In genomic region chr19:52069919-52070528, GRCm38 (mm10) we compare ENCODE assay signal across 13 mouse cellular contexts.
"Had no signal": no experiment of that assay in that cellular context is flagged by ENCODE, and none has a peak within 500 bp of the region (broad histone marks: within the 10 kb centered on the region; RNA-seq: fewer than 3 reads in every experiment).

No protein-coding gene starts in this region.

- H3K36me3 ChIP-seq: liver, embryonic 13.5 days; lung, embryonic 15.5 days; neural tube, embryonic 12.5 days had no signal

- ATAC-seq: liver, postnatal 0 days had no signal

- H3K9me3 ChIP-seq: liver, embryonic 13.5 days; lung, embryonic 15.5 days; neural tube, embryonic 12.5 days had no signal

- H3K4me3 ChIP-seq: left cerebral cortex, adult 2 months; liver, embryonic 13.5 days; lung, embryonic 15.5 days; megakaryocyte, embryonic 14.5 days; neural tube, embryonic 12.5 days had no signal

- H3K27ac ChIP-seq: left cerebral cortex, adult 2 months; liver, embryonic 13.5 days; lung, embryonic 15.5 days; macrophage; neural tube, embryonic 12.5 days had no signal

- H3K4me1 ChIP-seq: liver, embryonic 13.5 days; lung, embryonic 15.5 days; megakaryocyte, embryonic 14.5 days; neural tube, embryonic 12.5 days had no signal

- DNase-seq: kidney, adult 8-10 months; kidney, postnatal 25 days; liver; liver, embryonic 13.5 days; liver, postnatal 0 days; lung, postnatal 14 days; thymus, adult 18-20 months; thymus, postnatal 25 days had no signal

- H3K4me2 ChIP-seq: liver, embryonic 13.5 days; lung, embryonic 15.5 days; neural tube, embryonic 12.5 days had no signal

- H3K27me3 ChIP-seq: liver, embryonic 13.5 days; lung, embryonic 15.5 days; megakaryocyte, embryonic 14.5 days; neural tube, embryonic 12.5 days had no signal

- H3K9ac ChIP-seq: liver, embryonic 13.5 days; liver, postnatal 0 days; lung, embryonic 15.5 days; neural tube, embryonic 12.5 days had no signal
